Mouse (Mus musculus): Measurements from ENCODE around the gene Vwa7. TPM values are rescaled to one million over a fixed set of nuclear protein-coding genes. Genes with fewer than 3 reads are reported as not detected.

Gene Vwa7
- polyA plus RNA-seq, 1 experiment from 2014 or later, result 0.12 TPM

- Histone ChIP-seq H3K36me3 (ENCODE audit: control insufficient read depth, insufficient read depth) (peaks cover 44% of the 10 kb centered on the region), H3K9ac (ENCODE audit: low read depth, low read length) (no peak overlapping the region)
- WGBS, result 69% methylated on average over 10 of the region's 10 CpGs
Measured at GRCm38 (mm10) chr17:35016791-35017705, 669 bp downstream of the Vwa7 start.

GRCm38 (mm10) chr17:35017706-35018030 lies 1.3 kb downstream of the Vwa7 start:
- Histone ChIP-seq H3K27ac (ENCODE audit: low read depth, low read length) (no peak overlapping the region), H3K4me1 (replicated peaks; ENCODE audit: control insufficient read depth, insufficient read depth, low read length) (peaks cover 6% of the 10 kb centered on the region), H3K9ac (ENCODE audit: low read depth, low read length) (no peak overlapping the region), H3K4me2 (replicated peaks; ENCODE audit: low read depth) (no peak overlapping the region), H3K36me3 (ENCODE audit: control insufficient read depth, insufficient read depth) (peaks cover 37% of the 10 kb centered on the region), H3K4me3 (ENCODE audit: low read depth, low read length) (no peak overlapping the region), H3K27me3 (replicated peaks; ENCODE audit: control insufficient read depth, insufficient read depth, low read length) (no peaks in the 10 kb centered on the region), H3K9me3 (ENCODE audit: control insufficient read depth) (no peaks in the 10 kb centered on the region)
- WGBS, result 71% methylated on average over 14 of the region's 14 CpGs
- no peak for ATAC-seq
- no peak for TF ChIP-seq CTCF (IDR thresholded peaks at IDR 0.05; ENCODE audit: low read depth)

More at GRCm38 (mm10) chr17:35016791-35017705, 669 bp downstream of the Vwa7 start:
- H3K27ac ChIP-seq (ENCODE audit: low read depth, low read length), result no peak overlapping the region
- TF ChIP-seq CTCF (IDR thresholded peaks at IDR 0.05; ENCODE audit: low read depth), result no peak
- peaks cover 6% of the 10 kb centered on the region for H3K4me1 ChIP-seq (replicated peaks; ENCODE audit: control insufficient read depth, insufficient read depth, low read length)
- H3K27me3 ChIP-seq (replicated peaks; ENCODE audit: control insufficient read depth, insufficient read depth, low read length), result no peaks in the 10 kb centered on the region
- H3K9me3 ChIP-seq (ENCODE audit: control insufficient read depth), result no peaks in the 10 kb centered on the region
- H3K4me3 ChIP-seq (ENCODE audit: low read depth, low read length), result no peak overlapping the region
- peak; percentile 14; the same call in 1 of the 2 replicates for ATAC-seq
- 0 out of 2 replicates have a peak overlapping the region, but pooled peaks have one; percentile 9 for H3K4me2 ChIP-seq (replicated peaks; ENCODE audit: low read depth)

GRCm38 (mm10) chr17:35018171-35018570 lies 1.8 kb downstream of the Vwa7 start:
- no peak for ATAC-seq
- H3K4me3 ChIP-seq (ENCODE audit: low read depth, low read length), result no peak overlapping the region
- no peaks in the 10 kb centered on the region for H3K9me3 ChIP-seq (ENCODE audit: control insufficient read depth)
- H3K4me2 ChIP-seq (replicated peaks; ENCODE audit: low read depth), result no peak overlapping the region
- H3K36me3 ChIP-seq (ENCODE audit: control insufficient read depth, insufficient read depth), result peaks cover 32% of the 10 kb centered on the region
- WGBS, result 68% methylated on average over 3 of the region's 3 CpGs
- H3K27me3 ChIP-seq (replicated peaks; ENCODE audit: control insufficient read depth, insufficient read depth, low read length), result no peaks in the 10 kb centered on the region
- no peak overlapping the region for H3K27ac ChIP-seq (ENCODE audit: low read depth, low read length)
- no peak overlapping the region for H3K9ac ChIP-seq (ENCODE audit: low read depth, low read length)
- H3K4me1 ChIP-seq (replicated peaks; ENCODE audit: control insufficient read depth, insufficient read depth, low read length), result peaks cover 6% of the 10 kb centered on the region
- TF ChIP-seq CTCF (IDR thresholded peaks at IDR 0.05; ENCODE audit: low read depth), result no peak

GRCm38 (mm10) chr17:35019894-35020293 lies 3.5 kb downstream of the Vwa7 start:
- Histone ChIP-seq H3K4me3 (ENCODE audit: low read depth, low read length) (no peak overlapping the region), H3K9ac (ENCODE audit: low read depth, low read length) (no peak overlapping the region), H3K4me2 (replicated peaks; ENCODE audit: low read depth) (no peak overlapping the region), H3K36me3 (ENCODE audit: control insufficient read depth, insufficient read depth) (peaks cover 15% of the 10 kb centered on the region), H3K27me3 (replicated peaks; ENCODE audit: control insufficient read depth, insufficient read depth, low read length) (no peaks in the 10 kb centered on the region), H3K4me1 (replicated peaks; ENCODE audit: control insufficient read depth, insufficient read depth, low read length) (peaks cover 6% of the 10 kb centered on the region), H3K27ac (ENCODE audit: low read depth, low read length) (no peak overlapping the region), H3K9me3 (ENCODE audit: control insufficient read depth) (no peaks in the 10 kb centered on the region)
- ATAC-seq, result no peak
- TF ChIP-seq CTCF (IDR thresholded peaks at IDR 0.05; ENCODE audit: low read depth), result no peak
- WGBS, result 87% methylated on average over 11 of the region's 11 CpGs

- Histone ChIP-seq H3K36me3 (ENCODE audit: control insufficient read depth, insufficient read depth) (peaks cover 9% of the 10 kb centered on the region), H3K27ac (ENCODE audit: low read depth, low read length) (no peak overlapping the region), H3K9me3 (ENCODE audit: control insufficient read depth) (no peaks in the 10 kb centered on the region), H3K27me3 (replicated peaks; ENCODE audit: control insufficient read depth, insufficient read depth, low read length) (no peaks in the 10 kb centered on the region), H3K4me1 (replicated peaks; ENCODE audit: control insufficient read depth, insufficient read depth, low read length) (peaks cover 6% of the 10 kb centered on the region), H3K4me3 (ENCODE audit: low read depth, low read length) (no peak overlapping the region), H3K4me2 (replicated peaks; ENCODE audit: low read depth) (no peak overlapping the region), H3K9ac (ENCODE audit: low read depth, low read length) (no peak overlapping the region)
- TF ChIP-seq CTCF (IDR thresholded peaks at IDR 0.05; ENCODE audit: low read depth), result no peak
- ATAC-seq, result no peak
- 77% methylated on average over 8 of the region's 8 CpGs for WGBS
Measured at GRCm38 (mm10) chr17:35020551-35020950, 4.2 kb downstream of the Vwa7 start.

GRCm38 (mm10) chr17:35021163-35021808 lies 4.9 kb downstream of the Vwa7 start:
- peaks cover 1% of the 10 kb centered on the region; the same call in 1 of the 2 replicates for H3K36me3 ChIP-seq (ENCODE audit: control insufficient read depth, insufficient read depth)
- H3K4me1 ChIP-seq (replicated peaks; ENCODE audit: control insufficient read depth, insufficient read depth, low read length), result peaks cover 6% of the 10 kb centered on the region
- no peak for ATAC-seq
- TF ChIP-seq CTCF (IDR thresholded peaks at IDR 0.05; ENCODE audit: low read depth), result peak; percentile 99
- no peak overlapping the region for H3K27ac ChIP-seq (ENCODE audit: low read depth, low read length)
- no peak overlapping the region for H3K4me3 ChIP-seq (ENCODE audit: low read depth, low read length)
- H3K9me3 ChIP-seq (ENCODE audit: control insufficient read depth), result no peaks in the 10 kb centered on the region
- H3K27me3 ChIP-seq (replicated peaks; ENCODE audit: control insufficient read depth, insufficient read depth, low read length), result no peaks in the 10 kb centered on the region
- peak overlapping the region; percentile 14; the same call in 1 of the 2 replicates for H3K4me2 ChIP-seq (replicated peaks; ENCODE audit: low read depth)
- H3K9ac ChIP-seq (ENCODE audit: low read depth, low read length), result no peak overlapping the region
- 14% methylated on average over 17 of the region's 17 CpGs for WGBS

Measured in intestine, postnatal 0 days (tissue).